Mouse (Mus musculus): ENCODE measurements around the gene Dr1. TPM values are rescaled to one million over a fixed set of nuclear protein-coding genes. Genes with fewer than 3 reads are reported as not detected.

The Dr1 gene
- total RNA-seq, 2 experiments from 2014 or later = 23.8 to 24.2 TPM

Other genes starting within 250 kb of the Dr1 start
- 10 to 100 TPM; 19.7 to 24.9 TPM for gene Mtf2, start 203.2 kb upstream of the Dr1 start, total RNA-seq (2021)
- gene Tmed5, start 136.3 kb upstream of the Dr1 start, total RNA-seq (2021) = 10 to 100 TPM; 25.9 to 39.3 TPM
- 1 to 10 TPM; 1.2 to 1.3 TPM for gene Ccdc18, start 136.0 kb upstream of the Dr1 start, total RNA-seq (2021)
- 1 to 10 TPM; 6.1 to 6.5 TPM for gene Pigg, start 43.7 kb downstream of the Dr1 start, total RNA-seq (2021)
- under 1 TPM; 0.45 to 0.55 TPM for gene Gm42517, start 99.0 kb downstream of the Dr1 start, total RNA-seq (2021)
- not detected for gene Pde6b, start 119.5 kb downstream of the Dr1 start, total RNA-seq (2021)
- gene Atp5k, start 165.6 kb downstream of the Dr1 start, total RNA-seq (2021) = 100 to 1,000 TPM; 857 to 862 TPM
- 1 to 10 TPM in 1 of 2 experiments, under 1 TPM in 1; 0.77 to 1.3 TPM for gene Mfsd7a, start 180.0 kb downstream of the Dr1 start, total RNA-seq (2021)
- 10 to 100 TPM; 46.2 to 54.8 TPM for gene Pcgf3, start 192.3 kb downstream of the Dr1 start, total RNA-seq (2021)

Measured in heart, postnatal 10 days (tissue).